Mouse (Mus musculus) left cerebral cortex, adult 8-10 months (tissue): Measurements from ENCODE around the gene Galnt14. TPM values are rescaled to one million over a fixed set of nuclear protein-coding genes. Genes with fewer than 3 reads are reported as not detected.

Experiments
- DNase-seq, 2 experiments: peaks; one replicate each; pipeline ENCODE4 v3.0.0; 2022; ENCODE audit warnings: low spot score in 2 of 2
- total RNA-seq, 4 experiments: library from RNA; stranded (reverse); gene quantifications; 2 replicates each; pipeline ENCODE4 v1.2.4; 2022

Galnt14 gene
- 10 to 100 TPM; 20.9 to 25.0 (median 22.4) TPM for total RNA-seq

DNA sequence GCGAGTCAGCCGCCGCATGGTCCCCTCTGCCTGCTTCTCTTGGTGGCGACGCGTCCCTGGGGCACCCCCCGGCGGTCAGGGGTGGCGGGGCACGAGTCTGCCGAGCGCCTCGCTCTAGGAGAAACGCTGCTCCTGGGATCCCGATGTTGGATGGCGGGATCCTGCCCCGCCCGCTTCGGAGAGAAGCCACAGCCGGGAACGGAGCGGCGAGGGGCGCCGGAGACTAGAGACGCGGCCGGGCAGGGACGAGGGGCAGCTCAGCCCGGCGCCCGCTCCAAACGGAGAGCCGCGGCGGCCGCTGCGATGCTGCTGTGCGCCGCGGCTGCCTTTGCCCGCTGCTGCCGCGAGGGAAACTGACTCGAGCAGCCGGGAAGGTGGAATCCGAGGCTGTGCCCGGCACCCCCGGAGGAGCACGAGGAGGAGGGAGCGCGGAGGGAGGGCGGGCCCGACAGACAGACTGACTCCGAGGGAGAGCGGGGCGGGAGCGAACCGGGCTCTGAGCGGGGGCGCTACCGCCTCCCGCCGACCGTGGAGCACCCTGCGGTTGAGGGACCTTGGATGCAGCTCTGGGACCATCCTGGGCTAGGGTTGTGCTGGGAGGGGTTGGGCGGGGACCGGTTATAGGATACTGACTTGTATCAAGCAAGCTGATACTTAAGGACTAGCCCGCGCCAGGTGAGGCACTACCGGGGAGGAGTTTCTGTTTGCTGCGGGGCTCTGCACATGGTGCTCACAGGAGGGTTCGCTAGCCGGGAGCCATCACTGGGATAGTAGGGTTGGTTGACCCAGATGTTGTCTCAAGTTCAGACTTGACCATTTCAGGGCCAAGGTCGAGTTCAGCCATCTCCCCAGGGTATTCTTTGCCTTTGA, at the start of gene Galnt14:
Gene Galnt14, minus strand, starts transcription at position 412 of the 870 bp plus-strand sequence.
- DNase-seq, result peak; percentile 38 to 44

DNA sequence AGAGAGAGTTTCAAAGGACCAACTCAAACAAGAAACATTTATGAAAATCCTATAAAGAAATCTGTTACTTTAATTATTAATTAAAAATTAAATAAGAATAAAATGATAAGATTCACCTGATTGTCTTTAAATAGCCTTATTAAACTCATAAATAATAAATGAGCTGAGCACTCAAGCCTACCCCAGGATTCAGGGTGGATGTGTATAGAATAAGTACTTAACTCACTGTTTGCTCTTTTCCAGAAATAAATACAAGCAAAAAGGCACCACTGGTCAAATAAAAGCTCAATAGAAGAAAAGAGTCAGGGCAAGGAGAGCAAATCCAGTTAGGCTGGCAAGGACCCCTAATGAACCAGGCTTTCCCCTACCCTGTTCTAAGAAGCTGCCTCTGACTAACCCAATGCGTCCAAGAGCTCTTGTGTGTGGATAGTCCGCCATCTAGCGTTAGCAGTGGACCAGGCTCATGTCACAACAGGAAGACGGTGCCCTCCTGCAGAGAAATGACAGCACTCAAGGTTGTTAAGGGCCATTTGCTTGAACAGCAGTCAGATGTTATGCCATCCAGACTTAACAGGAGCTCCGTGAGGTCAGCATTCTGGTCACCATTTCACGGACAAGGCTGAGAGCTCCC, 33.5 kb upstream of the Galnt14 start:
- DNase-seq, result peak; percentile 50 to 59

DNA sequence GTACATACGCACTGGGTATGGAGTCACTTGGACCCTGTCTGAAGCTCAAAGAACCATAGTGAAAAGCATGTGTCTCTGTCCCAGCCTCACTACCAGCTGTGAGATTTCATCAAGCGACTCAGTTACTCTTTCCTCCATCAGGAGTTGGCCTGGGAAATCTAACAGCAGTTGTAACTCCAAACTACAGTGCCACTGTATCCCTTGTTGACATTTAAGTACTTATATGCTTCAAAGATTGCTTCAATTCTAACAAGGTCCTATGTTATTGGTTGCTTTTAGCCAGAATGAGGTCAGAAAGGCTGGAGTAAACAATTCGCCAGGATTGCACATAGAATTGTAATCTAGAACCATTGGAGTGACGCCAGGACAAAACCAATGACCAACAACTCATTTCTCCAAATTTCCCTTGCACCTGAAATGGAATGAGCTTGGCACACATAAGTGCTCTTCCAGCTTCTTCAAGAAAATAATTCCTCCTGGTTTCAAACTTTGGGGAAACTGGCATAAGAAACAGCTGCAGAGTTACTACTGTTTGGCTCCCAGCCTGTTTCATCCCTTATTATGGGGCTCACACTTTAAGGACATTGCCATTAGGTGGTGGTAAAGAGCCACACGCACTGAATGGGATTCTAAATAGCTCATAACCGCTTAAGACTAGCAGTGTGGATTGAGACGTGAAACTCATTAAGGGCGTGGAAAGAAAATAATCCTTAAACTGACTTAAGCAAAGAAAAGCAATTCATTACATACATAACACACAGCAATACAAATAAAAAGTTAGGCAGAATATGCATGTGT, 13.8 kb upstream of the Galnt14 start:
- no peak for DNase-seq

DNA sequence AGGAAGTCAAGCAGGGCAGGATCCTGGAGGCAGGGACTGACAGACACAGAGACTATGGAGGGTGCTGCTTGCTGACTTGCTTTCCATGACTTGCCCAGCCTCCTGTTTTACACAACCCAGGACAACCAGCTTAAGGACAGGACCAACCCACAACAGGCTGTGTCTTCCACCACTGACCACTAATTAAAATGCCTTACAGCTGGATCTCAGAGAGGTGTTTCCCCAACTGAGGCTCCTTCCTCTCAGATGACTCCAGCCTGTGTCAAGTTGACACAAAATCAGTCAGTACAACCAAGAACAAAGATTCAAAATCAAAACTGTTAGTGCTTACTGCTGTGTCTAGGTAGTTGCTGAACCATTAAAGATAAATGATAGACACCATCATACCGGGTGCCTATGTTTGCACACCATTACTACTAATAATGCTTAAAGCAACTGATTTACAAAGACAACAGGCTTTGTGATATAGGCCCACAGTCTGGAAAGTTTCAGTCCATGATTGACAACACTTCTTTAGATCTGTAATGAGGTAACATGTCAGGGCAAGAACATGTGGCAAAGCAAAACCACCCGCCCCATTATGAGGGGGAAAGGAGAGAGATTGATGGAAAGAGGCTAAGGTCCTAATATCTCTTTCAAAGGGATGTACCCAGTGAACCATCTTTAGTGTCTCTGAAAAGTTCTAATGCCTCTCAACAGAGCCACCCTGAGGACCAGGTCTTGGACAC, 8.9 kb upstream of the Galnt14 start:
- DNase-seq, result no peak

DNA sequence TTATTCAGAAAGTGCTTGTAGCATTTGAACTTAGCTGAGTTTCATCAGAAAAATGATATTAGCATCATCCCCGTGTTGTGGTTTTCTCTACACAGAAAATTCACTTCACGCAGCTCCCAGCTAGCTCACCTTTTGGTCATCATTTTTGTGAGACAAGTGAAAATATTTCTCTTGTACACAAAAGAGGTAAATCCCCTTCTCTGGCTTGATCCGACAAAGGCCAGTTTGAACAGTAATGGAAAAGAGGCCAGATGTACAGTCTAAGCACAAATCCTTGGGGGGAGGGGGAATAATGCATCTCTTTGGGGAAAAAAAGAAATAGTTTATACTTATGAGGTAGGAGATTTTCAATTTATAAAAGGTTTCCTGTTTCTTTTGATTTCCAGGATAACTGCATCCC, 6.4 kb upstream of the Galnt14 start:
- no peak for DNase-seq

DNA sequence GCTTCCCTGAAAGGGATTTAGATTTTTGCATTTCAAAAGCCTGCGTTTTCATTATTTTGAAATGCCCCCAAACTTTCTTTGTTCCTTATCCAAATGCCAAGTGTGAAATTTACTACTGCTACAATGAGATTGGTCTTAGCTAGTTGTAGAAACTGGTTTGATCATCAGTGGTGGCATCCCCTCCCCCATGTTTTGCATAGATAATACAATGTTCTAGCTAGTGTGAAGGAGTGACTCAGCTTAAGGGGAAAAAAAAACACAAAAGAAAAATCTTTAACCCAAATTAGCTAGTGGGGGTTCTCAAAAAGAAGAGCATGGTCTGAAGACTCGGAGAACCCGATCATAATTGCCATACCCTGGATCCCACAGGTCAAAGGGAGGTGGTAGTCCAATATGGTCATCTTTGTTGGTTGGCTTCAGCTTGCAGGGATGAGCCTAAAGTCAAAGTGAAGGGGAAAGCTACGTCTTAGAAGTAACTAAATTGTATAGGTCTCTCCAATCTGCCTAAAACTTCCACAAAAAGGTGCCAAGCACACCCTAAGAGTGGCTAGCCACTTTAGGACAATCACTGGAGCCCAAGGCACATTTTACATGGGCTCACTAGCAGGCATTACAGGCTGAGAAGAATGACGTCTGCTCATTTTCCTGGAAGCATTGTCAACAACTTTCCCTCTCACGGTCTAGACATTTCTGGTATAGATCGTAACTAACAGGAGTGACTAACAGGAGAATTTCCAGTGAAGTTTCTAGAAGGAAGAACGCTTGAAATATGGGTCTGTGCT, 4.4 kb upstream of the Galnt14 start:
- no peak for DNase-seq

DNA sequence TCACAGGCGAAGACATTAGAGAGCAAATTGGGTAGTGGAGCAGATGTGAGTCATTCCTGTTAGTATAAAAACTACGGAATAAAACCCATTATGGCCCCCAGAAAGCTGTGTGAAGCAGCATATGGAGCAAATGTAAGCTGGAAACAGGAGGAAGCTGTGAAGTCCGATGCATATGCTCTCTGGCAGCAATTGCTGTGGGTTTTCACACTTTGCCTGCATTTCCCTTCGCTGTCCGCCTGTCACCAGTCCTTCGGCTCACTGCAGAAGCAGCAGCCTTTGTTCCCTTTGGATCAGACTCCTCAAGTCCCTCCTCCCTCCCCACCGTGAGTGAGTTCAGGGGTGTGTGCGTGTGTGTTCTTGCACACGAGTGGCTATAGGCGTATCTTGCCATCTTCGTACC, 3.1 kb upstream of the Galnt14 start:
- peak in 1 of 2 experiments; percentile 85 for DNase-seq

DNA sequence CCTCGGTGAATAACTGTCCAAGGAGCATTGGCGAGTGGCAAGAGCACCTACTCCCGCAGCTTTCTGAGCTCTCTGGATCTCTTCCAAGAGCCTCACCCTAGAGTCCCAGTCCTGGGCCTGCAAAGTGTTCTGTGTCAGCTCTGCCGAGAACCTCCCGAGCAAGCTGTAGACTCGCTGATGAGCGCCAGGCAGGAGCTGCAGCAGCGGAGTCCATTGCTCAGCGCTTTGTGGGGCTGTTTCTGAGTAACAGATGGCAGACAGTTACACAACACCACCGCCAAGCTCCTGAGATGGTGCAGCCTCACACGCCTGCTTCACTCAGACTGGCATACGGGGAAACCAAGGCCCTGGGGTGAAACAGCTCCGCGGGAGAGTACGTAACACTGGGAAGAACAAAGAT, 1.7 kb upstream of the Galnt14 start:
- peak; percentile 48 to 83 for DNase-seq

DNA sequence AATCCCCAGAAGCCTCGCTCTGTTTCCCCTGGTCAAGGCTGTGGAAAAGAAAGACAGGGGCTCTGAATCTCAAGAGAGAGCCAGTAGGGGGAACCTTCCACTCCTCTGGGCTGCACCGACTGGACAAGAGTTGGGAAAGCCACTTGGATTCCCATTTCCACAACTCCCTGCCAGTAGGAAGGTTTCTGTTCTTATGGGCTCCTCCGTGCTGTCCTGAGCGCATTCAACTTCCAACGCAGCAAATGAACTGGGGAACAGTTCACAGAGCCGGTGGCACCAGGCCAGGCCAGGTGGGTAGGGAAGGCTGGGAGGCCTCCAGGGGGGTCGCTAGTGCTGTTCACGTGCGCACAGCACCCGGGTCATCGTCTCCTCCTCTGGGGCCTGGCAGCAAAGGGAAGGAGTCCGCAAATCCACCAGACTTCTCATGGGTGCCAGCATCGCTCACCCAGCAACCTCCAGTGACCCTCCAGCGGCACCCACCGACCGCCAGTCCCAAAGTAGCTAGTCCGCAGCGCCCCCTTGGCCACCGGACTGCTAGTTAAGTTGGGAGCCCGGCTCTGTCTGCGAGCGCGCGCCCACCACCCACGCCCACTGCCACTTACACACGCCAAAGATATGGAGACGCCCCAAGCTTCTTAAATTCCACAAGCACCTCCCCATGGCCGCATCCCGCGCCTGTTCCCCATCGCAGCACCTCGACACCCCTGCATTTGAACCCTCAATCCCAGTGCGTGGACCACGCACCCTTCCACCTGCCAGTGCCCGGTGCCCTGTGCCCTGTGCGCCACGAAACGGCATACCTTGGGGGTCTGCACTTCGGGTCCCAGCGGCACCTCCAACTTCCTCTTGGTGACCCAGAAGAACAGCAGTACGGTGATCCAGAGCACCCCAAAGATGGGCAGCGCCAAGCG, 867 bp downstream of the Galnt14 start:
- DNase-seq, result peak in 1 of 2 experiments; percentile 30

DNA sequence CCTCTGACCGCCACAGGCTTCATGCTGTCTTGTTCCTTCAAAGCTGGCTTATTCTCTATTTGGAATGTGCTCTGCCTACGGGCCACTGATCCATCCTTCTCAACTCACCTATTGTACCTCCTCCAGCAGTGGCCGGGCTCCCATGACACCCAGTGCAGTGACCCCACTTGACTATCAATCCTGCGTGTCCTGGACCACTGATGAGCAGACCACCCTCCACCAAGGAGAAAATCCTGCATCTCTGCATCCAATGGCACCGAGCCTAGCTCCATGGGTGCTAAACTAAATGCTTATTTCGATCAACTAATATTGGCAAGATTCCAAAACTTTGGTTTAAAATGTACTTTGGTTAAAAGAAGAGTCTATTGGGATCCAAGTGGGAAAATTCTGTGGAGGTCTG, 1.8 kb downstream of the Galnt14 start:
- DNase-seq, result no peak

DNA sequence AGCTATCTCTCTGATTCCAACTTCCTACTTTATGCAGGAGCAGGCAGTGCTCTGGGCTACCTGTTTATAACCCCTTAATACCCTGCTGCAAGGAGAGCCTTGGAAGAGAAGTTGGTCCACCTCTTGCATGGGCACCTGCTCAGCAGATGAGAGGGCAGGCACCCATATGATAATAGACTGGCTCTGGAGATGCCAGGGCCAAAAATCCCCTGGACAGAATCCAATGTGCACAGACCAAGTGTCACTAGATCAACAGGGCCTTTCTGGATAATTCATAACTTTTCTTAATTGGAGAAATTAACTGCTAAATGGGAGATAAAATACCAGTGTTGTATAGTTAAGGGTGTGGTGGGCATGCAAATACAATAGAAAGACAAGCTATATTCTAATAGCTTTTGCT, 6.7 kb downstream of the Galnt14 start:
- no peak for DNase-seq

DNA sequence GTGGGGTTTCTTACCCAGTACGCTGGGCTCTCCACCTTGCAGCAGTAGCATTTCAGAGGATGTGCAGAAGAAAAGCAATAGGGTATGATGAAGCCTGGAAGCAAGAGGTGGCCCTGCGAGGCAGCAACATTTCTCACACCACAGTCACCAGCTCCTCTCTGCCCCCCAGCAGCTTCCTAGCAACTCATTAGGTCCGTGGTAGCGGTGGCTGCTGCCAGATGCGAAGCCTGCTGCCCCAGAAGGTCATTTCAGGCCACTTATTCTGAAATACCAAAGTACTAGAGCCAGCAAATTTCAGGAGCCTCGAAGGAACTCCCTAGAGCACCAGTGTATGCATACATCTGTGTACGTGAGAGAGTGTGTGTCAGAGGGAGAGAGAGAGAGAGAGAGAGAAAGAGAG, 9.2 kb downstream of the Galnt14 start:
- DNase-seq, result no peak

DNA sequence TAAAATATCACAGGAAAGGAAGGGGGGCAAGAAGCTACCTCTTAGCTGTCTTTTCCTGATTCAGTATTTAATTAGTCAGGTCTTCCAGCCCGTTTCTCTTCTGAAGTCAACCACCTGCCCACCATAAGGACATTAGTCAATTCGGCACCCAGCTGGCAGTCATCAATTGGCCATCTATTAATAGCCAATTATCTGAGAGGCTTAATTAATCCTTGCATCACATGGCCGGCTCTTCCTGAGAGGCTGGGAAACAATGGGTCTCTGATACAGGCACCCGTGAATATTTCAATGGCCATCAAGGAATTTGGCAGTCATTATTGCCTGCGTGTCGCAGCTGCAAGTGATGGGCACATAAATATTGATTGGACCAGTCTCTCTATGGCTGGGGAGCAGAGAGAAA, 10.4 kb downstream of the Galnt14 start:
- no peak for DNase-seq

DNA sequence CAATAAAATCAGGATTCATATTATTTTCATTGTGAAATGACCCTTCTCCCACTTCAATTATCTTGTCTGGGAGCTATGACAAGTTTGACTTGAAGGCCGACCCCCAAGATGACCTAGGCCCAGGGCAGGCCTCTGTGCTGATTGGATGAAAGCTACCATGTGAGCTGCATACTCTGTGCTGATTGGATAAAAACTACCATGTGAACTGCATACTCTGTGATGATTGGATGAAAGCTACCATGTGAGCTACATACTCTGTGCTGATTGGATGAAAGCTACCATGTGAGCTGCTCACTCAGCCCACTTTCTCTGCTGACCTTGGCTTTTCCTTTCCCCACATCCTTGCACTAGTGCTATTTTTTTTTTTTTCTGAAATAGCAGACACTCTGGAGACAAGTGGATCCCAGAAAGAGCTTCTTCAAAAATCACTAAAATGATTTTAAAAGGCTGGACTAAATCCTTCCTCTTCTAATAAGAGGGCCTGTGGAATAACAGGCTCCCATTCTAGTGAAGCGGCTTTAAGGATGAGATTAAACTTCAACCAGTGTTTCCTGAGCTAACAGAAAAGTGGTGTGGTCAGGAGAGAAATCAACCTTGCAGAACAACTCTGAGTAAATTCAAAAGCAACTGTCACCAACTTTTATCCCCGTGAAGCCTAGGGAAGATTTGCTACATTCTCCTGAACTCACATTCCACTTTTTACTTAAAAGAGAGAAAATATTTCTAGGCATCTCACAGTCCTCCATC, 15.9 kb downstream of the Galnt14 start:
- DNase-seq, result no peak

DNA sequence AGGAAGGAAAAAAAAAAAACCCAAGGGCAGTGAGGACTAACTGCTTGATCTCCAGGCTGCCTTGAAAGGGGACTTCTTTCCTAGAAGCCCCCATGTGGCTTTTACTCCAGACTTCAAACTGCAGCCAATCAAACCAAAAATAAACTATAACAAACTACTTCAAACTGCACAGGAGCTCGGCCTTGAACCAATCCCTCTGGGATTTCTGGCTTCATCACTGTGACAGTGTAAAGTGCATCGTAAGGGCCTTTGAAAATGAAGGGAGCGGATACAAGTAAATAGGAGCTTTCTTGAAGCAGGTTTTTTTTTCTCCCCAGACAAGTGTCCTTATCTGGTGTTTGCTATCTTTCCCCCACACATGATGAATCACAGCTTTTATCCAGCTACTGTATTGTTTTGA, 22.0 kb downstream of the Galnt14 start:
- DNase-seq, result no peak

DNA sequence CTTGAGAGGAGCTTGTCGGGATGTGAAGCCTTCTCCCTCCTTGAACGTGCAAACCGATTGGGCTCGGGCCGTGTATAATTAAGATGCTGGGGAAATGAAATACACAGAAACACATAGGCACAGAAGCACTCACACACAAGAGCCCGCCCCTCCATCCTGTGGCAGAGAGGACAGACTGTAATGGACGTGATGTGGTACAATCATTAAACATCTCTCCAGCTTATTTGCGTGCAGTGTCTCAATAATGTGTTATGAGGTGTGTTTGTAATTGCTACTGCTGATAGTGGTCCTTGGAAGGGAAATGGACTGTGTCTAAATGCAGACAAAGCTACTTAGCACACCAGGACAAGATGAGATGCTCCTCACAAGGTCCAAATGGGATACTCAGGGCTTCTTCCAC, 24.0 kb downstream of the Galnt14 start:
- DNase-seq, result no peak

DNA sequence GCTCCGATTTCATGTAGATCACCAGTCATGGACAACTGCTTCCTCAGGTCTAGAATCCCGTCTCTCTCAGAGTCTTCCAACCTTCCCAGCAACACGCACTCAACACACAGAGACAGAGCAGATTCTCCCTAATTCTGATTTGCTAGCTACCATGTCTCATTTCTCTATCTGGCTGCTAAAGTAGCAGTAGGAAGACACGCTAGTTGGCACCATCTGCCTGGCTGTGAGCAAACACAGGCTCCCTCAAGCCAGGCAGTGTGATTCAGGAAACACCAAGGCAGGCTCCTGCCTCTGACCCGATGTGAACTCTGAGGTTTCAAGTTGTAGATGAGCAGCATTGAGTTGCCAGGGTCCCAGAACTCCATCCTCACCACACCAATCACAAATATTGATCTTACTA, 25.5 kb downstream of the Galnt14 start:
- DNase-seq, result peak in 1 of 2 experiments; percentile 23

DNA sequence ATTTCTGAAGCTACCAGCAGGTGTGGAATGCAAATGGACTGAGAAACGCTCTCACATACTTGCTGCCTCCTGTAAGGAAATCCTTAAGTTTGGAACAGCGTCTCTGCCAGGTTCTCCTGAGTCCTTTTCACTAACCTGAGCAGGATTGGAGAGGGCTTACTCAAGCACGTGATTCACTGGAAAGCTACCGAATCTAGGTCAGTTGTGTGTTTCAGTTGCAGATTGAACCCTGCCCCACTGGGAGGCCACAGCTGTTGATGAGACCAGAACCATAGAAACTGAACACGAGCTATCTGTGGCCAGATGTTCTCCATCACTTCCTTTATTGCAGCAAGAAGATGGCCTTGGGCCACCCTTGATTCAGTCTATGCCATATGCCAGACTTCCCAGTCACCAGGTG, 38.3 kb downstream of the Galnt14 start:
- DNase-seq, result no peak

DNA sequence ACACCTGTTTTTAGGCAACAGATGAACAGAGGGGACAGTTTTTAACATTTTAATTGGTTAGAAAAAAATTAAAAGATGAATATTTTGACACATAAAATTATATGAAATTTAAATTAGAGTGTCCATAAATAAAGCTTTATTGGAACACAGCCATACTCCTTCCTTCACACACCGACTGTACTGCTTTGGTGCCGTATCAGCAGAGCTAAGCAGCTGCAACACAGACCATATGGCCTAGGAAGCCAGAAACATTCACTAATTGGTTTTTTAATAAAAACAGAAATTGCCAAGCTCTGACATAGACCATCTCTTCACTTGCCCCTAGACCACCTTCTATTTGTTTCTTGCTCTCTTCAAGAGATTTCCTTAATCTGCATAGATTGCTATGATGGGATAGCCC, 40.2 kb downstream of the Galnt14 start:
- no peak for DNase-seq
